Mouse (Mus musculus): ENCODE measurements at regions not wholly inside any gene's neighbourhood (a gene's known extent, or its start where the extent isn't known, plus 50 kb on each side); places are given as distances from the start of the nearest gene placed in this dataset.

GRCm38 (mm10) chr9:61808351-61809225 is 105.8 kb downstream of the Rplp1 start:
- Histone ChIP-seq H3K27ac (ENCODE audit: insufficient read depth, low read depth, low read length, poor library complexity, severe bottlenecking) (no peak overlapping the region), H3K4me3 (ENCODE audit: insufficient read depth in 1 of 2, low read depth in 1 of 2, low read length in 2 of 2, poor library complexity in 1 of 2, severe bottlenecking in 1 of 2) (no peak overlapping the region), H3K9ac (ENCODE audit: insufficient read depth, low read depth, low read length, poor library complexity, severe bottlenecking) (no peak overlapping the region), H3K9me3 (ENCODE audit: control insufficient read depth, insufficient read depth, low read depth, low read length) (no peaks in the 10 kb centered on the region), H3K4me1 (ENCODE audit: control insufficient read depth in 2 of 2, insufficient read depth in 2 of 2, low read length in 2 of 2, poor library complexity in 1 of 2) (no peaks in the 10 kb centered on the region), H3K36me3 (ENCODE audit: control insufficient read depth, insufficient read depth, low read length, poor library complexity, severe bottlenecking) (no peaks in the 10 kb centered on the region)
- no peak for DNase-seq (ENCODE audit: low read depth, low spot score)
- no peak for TF ChIP-seq ZNF384 (IDR thresholded peaks at IDR 0.05; ENCODE audit: low read depth, low read length)
- no peak for TF ChIP-seq MAFK (IDR thresholded peaks at IDR 0.05; ENCODE audit: insufficient read depth, low read depth, low read length)
- no peak for TF ChIP-seq ZC3H11A (IDR thresholded peaks at IDR 0.05; ENCODE audit: borderline replicate concordance, low read depth, low read length)
- no peak for TF ChIP-seq HCFC1 (IDR thresholded peaks at IDR 0.05; ENCODE audit: borderline replicate concordance, insufficient read depth, low read length)
- TF ChIP-seq CHD2 (IDR thresholded peaks at IDR 0.05; ENCODE audit: low read depth, low read length) = no peak
- in situ Hi-C loops (cut with MboI; ENCODE audit: low sequenced_read_pairs in 2 of 2, unreplicated experiment in 2 of 2) = no loop called here

GRCm38 (mm10) chr9:61805971-61806370 is 108.4 kb downstream of the Rplp1 start:
- TF ChIP-seq ZNF384 (IDR thresholded peaks at IDR 0.05; ENCODE audit: low read depth, low read length) (no peak), MAFK (IDR thresholded peaks at IDR 0.05; ENCODE audit: insufficient read depth, low read depth, low read length) (no peak), CHD2 (IDR thresholded peaks at IDR 0.05; ENCODE audit: low read depth, low read length) (no peak), ZC3H11A (IDR thresholded peaks at IDR 0.05; ENCODE audit: borderline replicate concordance, low read depth, low read length) (no peak), HCFC1 (IDR thresholded peaks at IDR 0.05; ENCODE audit: borderline replicate concordance, insufficient read depth, low read length) (no peak)
- no peak for DNase-seq (ENCODE audit: low read depth, low spot score)
- H3K9ac ChIP-seq (ENCODE audit: insufficient read depth, low read depth, low read length, poor library complexity, severe bottlenecking) = no peak overlapping the region
- H3K9me3 ChIP-seq (ENCODE audit: control insufficient read depth, insufficient read depth, low read depth, low read length) = no peaks in the 10 kb centered on the region
- no peaks in the 10 kb centered on the region for H3K4me1 ChIP-seq (ENCODE audit: control insufficient read depth in 2 of 2, insufficient read depth in 2 of 2, low read length in 2 of 2, poor library complexity in 1 of 2)
- in situ Hi-C loops (cut with MboI; ENCODE audit: low sequenced_read_pairs in 2 of 2, unreplicated experiment in 2 of 2) = no loop called here
- no peak overlapping the region for H3K4me3 ChIP-seq (ENCODE audit: insufficient read depth in 1 of 2, low read depth in 1 of 2, low read length in 2 of 2, poor library complexity in 1 of 2, severe bottlenecking in 1 of 2)
- H3K27ac ChIP-seq (ENCODE audit: insufficient read depth, low read depth, low read length, poor library complexity, severe bottlenecking) = no peak overlapping the region
- no peaks in the 10 kb centered on the region for H3K36me3 ChIP-seq (ENCODE audit: control insufficient read depth, insufficient read depth, low read length, poor library complexity, severe bottlenecking)

- H3K9me3 ChIP-seq (ENCODE audit: control insufficient read depth, insufficient read depth, low read depth, low read length) = no peaks in the 10 kb centered on the region
- H3K9ac ChIP-seq (ENCODE audit: insufficient read depth, low read depth, low read length, poor library complexity, severe bottlenecking) = no peak overlapping the region
- DNase-seq (ENCODE audit: low read depth, low spot score) = no peak
- TF ChIP-seq MAFK (IDR thresholded peaks at IDR 0.05; ENCODE audit: insufficient read depth, low read depth, low read length) (no peak), HCFC1 (IDR thresholded peaks at IDR 0.05; ENCODE audit: borderline replicate concordance, insufficient read depth, low read length) (no peak), ZC3H11A (IDR thresholded peaks at IDR 0.05; ENCODE audit: borderline replicate concordance, low read depth, low read length) (no peak), ZNF384 (IDR thresholded peaks at IDR 0.05; ENCODE audit: low read depth, low read length) (no peak), CHD2 (IDR thresholded peaks at IDR 0.05; ENCODE audit: low read depth, low read length) (no peak)
- in situ Hi-C loops (cut with MboI; ENCODE audit: low sequenced_read_pairs in 2 of 2, unreplicated experiment in 2 of 2) = no loop called here
- no peaks in the 10 kb centered on the region for H3K36me3 ChIP-seq (ENCODE audit: control insufficient read depth, insufficient read depth, low read length, poor library complexity, severe bottlenecking)
- no peaks in the 10 kb centered on the region for H3K4me1 ChIP-seq (ENCODE audit: control insufficient read depth in 2 of 2, insufficient read depth in 2 of 2, low read length in 2 of 2, poor library complexity in 1 of 2)
- no peak overlapping the region for H3K4me3 ChIP-seq (ENCODE audit: insufficient read depth in 1 of 2, low read depth in 1 of 2, low read length in 2 of 2, poor library complexity in 1 of 2, severe bottlenecking in 1 of 2)
- H3K27ac ChIP-seq (ENCODE audit: insufficient read depth, low read depth, low read length, poor library complexity, severe bottlenecking) = no peak overlapping the region
Observed at GRCm38 (mm10) chr9:61803555-61803954, 110.8 kb downstream of the Rplp1 start.

- Histone ChIP-seq H3K9me3 (ENCODE audit: control insufficient read depth, insufficient read depth, low read depth, low read length) (no peaks in the 10 kb centered on the region), H3K27ac (ENCODE audit: insufficient read depth, low read depth, low read length, poor library complexity, severe bottlenecking) (no peak overlapping the region), H3K4me3 (ENCODE audit: insufficient read depth in 1 of 2, low read depth in 1 of 2, low read length in 2 of 2, poor library complexity in 1 of 2, severe bottlenecking in 1 of 2) (no peak overlapping the region), H3K9ac (ENCODE audit: insufficient read depth, low read depth, low read length, poor library complexity, severe bottlenecking) (no peak overlapping the region), H3K4me1 (ENCODE audit: control insufficient read depth in 2 of 2, insufficient read depth in 2 of 2, low read length in 2 of 2, poor library complexity in 1 of 2) (no peaks in the 10 kb centered on the region), H3K36me3 (ENCODE audit: control insufficient read depth, insufficient read depth, low read length, poor library complexity, severe bottlenecking) (no peaks in the 10 kb centered on the region)
- TF ChIP-seq ZNF384 (IDR thresholded peaks at IDR 0.05; ENCODE audit: low read depth, low read length) (no peak), MAFK (IDR thresholded peaks at IDR 0.05; ENCODE audit: insufficient read depth, low read depth, low read length) (no peak), ZC3H11A (IDR thresholded peaks at IDR 0.05; ENCODE audit: borderline replicate concordance, low read depth, low read length) (no peak), HCFC1 (IDR thresholded peaks at IDR 0.05; ENCODE audit: borderline replicate concordance, insufficient read depth, low read length) (no peak), CHD2 (IDR thresholded peaks at IDR 0.05; ENCODE audit: low read depth, low read length) (no peak)
- in situ Hi-C loops (cut with MboI; ENCODE audit: low sequenced_read_pairs in 2 of 2, unreplicated experiment in 2 of 2) = no loop called here
- no peak for DNase-seq (ENCODE audit: low read depth, low spot score)
Observed at GRCm38 (mm10) chr9:61802694-61803093, 111.6 kb downstream of the Rplp1 start.
